Mouse (Mus musculus) frontal cortex, postnatal 14 days (tissue): Measurements from ENCODE around the gene Zfp428.
A peak's percentile ranks its signal among the peaks of the same experiment; 100 is the strongest.
"Not testable (repeated sequence)": the region's sequence is repeated elsewhere in the genome, so short reads cannot be mapped to it uniquely, and the experiment has no call there.

Experiments used
- DNase-seq, 2 experiments: peaks; one replicate each; pipeline ENCODE4 v3.0.0; 2022; ENCODE audit warnings: low spot score in 2 of 2

Zfp428 gene

GRCm38 (mm10) chr7:24480986-24481473 is 25.8 kb upstream of the Zfp428 start:
- DNase-seq, result no peak

GRCm38 (mm10) chr7:24481474-24482207 is 25.2 kb upstream of the Zfp428 start, which contains the start of gene Cadm4:
TSS of gene Cadm4 (plus strand) at chr7:24482023.
- peak; percentile 76 to 87 for DNase-seq

- no peak for DNase-seq
Observed at GRCm38 (mm10) chr7:24482208-24483020, 24.4 kb upstream of the Zfp428 start.

- not testable (repeated sequence) for DNase-seq
Observed at GRCm38 (mm10) chr7:24483291-24483690, 23.5 kb upstream of the Zfp428 start.

DNA sequence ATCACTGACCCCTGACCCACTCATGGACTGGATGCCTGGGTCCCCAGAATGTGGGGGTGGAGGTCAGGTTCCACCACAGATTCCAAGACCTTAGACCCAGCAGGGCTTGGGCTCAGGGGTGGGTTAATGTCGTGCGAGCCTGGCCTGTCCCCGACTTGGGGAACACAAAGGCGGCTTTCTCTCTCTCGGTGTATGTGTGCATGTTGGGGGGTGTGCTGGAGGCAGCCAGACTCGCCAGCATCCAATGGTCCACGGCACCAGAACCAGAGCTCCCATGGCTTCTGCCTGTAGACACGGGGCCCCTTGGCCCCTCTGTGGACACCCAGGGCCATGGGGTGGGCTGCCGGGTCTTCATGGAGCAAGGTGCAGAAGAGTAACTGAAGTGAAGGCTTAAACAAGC is 21.3 kb upstream of the Zfp428 start:
- no peak for DNase-seq

DNA sequence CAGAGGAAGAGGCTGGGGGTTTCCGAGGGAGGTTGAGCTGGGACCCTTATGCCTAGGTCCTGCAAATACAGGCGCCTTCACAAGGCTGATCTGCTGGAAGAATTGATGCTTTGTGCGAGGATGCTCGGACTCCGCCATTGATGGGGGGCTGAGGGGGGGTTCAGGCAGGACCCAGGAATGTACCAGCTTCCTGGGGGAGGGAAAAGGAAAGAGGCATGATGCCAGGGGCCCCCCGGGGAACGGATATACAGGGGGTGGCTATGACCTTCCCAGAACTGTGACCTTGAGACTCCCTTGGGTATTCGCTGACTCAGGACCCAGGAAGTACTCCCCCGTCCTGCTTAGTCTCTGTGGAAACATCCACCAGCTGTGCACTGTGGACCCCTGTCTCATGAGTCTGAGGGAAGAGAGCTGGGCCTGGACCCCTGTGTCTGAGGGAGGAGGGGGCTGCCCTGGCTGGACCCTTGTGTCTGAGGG is 20.1 kb upstream of the Zfp428 start:
- no peak for DNase-seq

GRCm38 (mm10) chr7:24487403-24487802 is 19.4 kb upstream of the Zfp428 start:
- no peak for DNase-seq

DNA sequence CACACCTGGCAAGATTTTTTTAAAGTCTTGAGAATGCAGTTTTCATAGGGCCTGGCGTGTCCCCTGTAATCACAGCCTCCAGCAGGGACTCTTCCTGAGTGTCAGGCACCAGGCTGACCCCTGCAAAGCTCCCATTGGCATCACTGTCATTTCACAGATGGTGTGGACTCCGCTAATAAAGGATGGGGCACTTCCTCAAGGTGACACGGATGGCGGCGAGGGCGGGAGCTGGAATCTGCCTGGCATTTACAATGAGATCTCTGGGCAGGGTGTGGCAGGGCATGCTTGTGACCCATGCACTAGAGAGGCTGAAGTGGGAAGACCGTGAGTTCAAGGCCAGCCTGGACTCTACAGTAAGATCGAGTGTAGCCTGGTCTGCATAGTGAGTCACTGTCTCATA is 18.5 kb upstream of the Zfp428 start:
- no peak for DNase-seq

GRCm38 (mm10) chr7:24499856-24500577 is 6.8 kb upstream of the Zfp428 start:
- DNase-seq, result no peak

- no peak for DNase-seq
Observed at GRCm38 (mm10) chr7:24500929-24501328, 5.9 kb upstream of the Zfp428 start.

- DNase-seq, result no peak
Observed at GRCm38 (mm10) chr7:24501492-24501891, 5.3 kb upstream of the Zfp428 start.

DNA sequence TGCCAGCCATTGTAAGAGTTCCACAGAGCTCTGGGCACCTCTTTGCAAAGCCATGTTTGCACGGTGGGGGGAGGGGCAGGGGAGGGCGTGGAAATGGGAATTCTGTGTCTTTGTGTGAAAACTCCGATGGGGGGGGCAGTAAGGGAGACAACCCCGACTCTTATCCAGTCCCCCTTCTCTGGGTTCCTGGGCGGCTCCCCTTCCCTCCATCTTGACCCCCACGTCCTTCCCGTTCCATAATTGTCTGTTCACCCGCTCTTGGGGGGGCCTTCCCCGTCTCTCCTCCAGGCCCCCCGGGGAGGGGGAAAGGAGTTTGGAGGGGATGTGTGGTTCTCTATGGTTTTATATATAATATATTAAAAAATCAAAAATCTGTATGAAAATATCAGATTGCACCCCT is 2.8 kb upstream of the Zfp428 start:
- no peak for DNase-seq

DNA sequence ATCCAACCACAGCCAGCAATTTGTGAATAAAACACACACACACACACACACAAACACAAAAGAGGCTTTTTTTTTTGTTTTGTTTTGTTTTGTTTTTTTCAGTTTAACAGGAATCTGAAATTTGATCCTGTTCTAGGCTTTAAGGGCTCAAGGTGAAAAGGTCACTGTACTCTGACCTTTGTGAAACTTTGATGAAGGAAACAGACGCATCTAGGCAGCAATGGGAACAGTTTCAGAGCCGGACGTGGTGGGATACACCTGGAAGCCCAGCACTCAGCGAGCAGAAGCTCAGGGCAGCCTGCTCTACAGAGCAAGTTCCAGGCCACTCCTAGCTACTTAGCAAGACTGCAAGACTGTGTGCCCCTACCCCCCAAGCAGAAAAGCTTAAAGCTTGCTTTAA is 1.9 kb upstream of the Zfp428 start:
- no peak for DNase-seq

DNA sequence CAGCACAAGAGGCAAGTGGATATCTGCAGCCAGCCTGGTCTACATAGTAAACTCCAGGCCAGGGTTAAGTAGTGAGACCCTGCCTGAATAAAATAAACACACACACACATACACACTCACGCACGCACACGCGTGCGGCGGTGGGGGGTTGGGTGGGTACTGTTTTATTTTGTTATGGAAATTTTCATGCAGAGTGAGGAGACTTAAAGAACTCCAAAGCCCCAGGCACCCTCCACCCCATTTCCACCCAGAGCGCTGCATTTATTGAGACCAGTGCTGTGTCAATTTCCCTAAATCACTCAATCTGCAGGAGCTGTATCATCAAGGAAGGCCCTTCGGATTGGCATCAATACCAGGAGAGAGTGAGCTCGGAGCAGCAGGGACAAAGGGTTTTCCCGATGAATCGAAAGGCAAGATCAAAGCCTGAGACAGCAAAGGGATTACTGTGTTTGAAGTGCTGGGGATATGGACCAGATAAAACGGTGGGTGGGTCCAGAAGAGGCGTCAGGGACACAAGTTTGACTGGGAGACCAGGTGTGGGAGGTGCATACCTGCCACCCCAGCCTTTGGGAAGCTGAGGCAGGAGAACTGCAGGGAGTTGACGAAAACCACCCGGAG is 1.2 kb upstream of the Zfp428 start:
- no peak for DNase-seq

GRCm38 (mm10) chr7:24506065-24506459 is 744 bp upstream of the Zfp428 start:
- no peak for DNase-seq

DNA sequence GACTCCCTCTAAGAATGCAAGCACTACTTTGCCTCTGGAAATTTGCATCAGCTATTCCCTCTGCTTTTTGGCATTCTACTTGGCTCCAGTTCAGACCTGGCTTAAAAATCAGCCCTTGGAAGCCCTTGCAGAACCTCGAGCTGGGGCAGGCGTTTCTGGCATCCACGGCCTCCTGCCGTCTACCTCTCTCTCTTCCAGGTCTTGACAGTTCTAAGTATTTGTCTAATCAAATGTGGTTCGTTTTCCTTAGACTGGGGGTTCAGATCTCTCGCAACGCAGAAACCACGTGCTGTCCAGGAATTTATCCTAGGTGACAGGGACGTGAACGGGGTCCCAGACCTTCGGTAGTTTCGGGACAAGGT is 349 bp upstream of the Zfp428 start:
- no peak for DNase-seq

GRCm38 (mm10) chr7:24507726-24508114 is 914 bp downstream of the Zfp428 start:
- DNase-seq, result no peak

GRCm38 (mm10) chr7:24512355-24512754 is 5.5 kb downstream of the Zfp428 start, which contains the start of gene AC161166.1:
TSS of gene AC161166.1 (minus strand) at chr7:24512455.
- no peak for DNase-seq

DNA sequence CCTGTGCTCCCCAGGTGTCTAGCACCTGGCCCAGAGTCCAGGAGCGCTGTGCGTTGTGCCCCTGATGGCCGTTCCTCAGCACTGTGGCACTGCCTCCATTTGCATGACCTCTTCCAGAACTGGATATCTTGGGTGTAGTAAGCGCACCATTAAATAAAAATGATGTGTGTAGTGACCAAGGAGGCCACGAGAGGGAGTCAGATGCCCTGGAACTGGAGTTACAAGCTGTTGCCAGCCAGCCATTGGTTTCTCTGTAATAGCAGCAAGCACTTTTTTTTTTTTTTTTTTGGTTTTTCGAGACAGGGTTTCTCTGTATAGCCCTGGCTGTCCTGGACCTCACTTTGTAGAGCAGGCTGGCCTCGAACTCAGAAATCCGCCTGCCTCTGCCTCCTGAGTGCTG is 9.5 kb downstream of the Zfp428 start:
- not testable (repeated sequence) for DNase-seq

DNA sequence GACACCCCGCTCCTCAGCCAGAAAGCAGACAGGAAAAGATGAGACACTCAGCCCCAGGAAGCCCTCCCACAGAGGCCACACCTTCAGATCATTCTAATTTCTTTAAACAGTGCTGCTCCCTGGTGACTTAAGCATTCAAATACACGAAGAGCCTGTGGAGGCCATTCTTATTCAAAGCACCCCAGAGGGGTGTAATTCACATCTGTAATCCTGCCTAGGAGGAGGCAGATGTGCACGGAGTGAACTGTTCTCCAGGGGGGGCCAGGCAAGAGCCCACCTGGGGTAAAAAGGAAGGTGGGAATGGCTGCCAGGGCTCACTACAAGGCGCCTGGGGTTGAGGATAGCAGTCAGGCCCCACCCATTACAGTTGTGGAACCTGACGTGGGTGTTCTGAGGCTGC is 10.3 kb downstream of the Zfp428 start:
- no peak for DNase-seq

GRCm38 (mm10) chr7:24517654-24518053 is 10.8 kb downstream of the Zfp428 start:
- no peak for DNase-seq

GRCm38 (mm10) chr7:24519130-24519529 is 12.3 kb downstream of the Zfp428 start:
- no peak for DNase-seq
